Mouse (Mus musculus): ENCODE measurements around the gene As3mt. TPM values are rescaled to one million over a fixed set of nuclear protein-coding genes. Genes with fewer than 3 reads are reported as not detected.

Gene As3mt
- total and polyA plus RNA-seq, 3 experiments, result 30.7 to 52.1 (median 43.3) TPM

DNA sequence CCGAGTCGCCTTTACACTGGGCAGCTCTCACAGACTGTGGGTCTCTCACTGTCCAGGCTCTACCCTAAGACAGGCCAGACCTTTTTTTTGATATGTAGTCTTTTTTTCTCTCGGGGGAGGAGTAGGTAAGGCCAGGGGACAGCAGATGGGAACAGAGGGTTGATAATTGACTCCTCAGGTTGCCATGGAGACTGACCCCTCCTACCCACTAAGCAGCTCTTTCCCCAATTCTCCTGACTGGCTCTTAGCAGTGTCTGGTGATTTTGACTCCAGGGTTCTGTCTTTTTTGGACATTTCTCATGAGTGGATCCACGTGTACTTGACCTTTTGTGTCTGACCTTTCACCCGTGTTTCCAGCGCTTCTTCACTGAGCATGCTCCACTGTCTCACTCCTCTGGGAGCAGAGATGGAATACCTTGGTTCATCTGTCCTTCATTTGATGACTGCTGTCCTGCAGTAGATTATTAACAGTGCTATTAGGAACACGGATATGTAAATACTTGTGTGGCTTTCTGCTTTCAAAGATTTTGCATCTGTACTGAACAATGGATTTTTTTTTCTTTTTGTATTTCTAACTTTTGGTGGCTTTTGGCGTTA, 20.0 kb downstream of the As3mt start:
- no peak overlapping the region for H3K4me2 ChIP-seq (ENCODE audit: insufficient read depth, low read depth, poor library complexity, severe bottlenecking)
- TF ChIP-seq POLR2AphosphoS2 (IDR thresholded peaks at IDR 0.05; ENCODE audit: low read depth, low read length) (no peak), CHD1 (IDR thresholded peaks at IDR 0.05; ENCODE audit: low read depth, low read length) (no peak)
- no peaks in the 10 kb centered on the region for H3K27me3 ChIP-seq (replicated peaks)
- no peaks in the 10 kb centered on the region for H3K79me2 ChIP-seq (replicated peaks; ENCODE audit: control insufficient read depth, extremely low read depth, insufficient read depth, poor library complexity, severe bottlenecking)
- no peaks in the 10 kb centered on the region for H3K4me1 ChIP-seq (ENCODE audit: control insufficient read depth in 1 of 2, insufficient read depth in 2 of 2)
- in situ Hi-C loops (cut with MboI; ENCODE audit: low pct_ligation_motif_present, low pct_unique_long_range_greater_than_20kb, low sequenced_read_pairs), result no loop called here
- peaks cover 19 to 68% of the 10 kb centered on the region in 2 experiments for H3K36me3 ChIP-seq (replicated peaks in 1 of 2; ENCODE audit: control insufficient read depth in 1 of 2, insufficient read depth in 1 of 2, low read length in 1 of 2)
- dilution Hi-C loops (cut with MboI; ENCODE audit: extremely low pct_ligation_motif_present, extremely low pct_unique_long_range_greater_than_20kb, low sequenced_read_pairs), result no loop called here
- no peak overlapping the region for H3K27ac ChIP-seq (ENCODE audit: insufficient read depth, low read depth)
- no peak overlapping the region for H3K9ac ChIP-seq (ENCODE audit: insufficient read depth, low read depth)
- DNase-seq (ENCODE audit: extremely low read depth), result no peak
- H3K4me3 ChIP-seq (replicated peaks in 1 of 3; ENCODE audit: low read depth in 2 of 3, low read length in 2 of 3, poor library complexity in 1 of 3), result no peak overlapping the region
- H3K9me3 ChIP-seq (replicated peaks; ENCODE audit: low read length), result peaks cover 3% of the 10 kb centered on the region

DNA sequence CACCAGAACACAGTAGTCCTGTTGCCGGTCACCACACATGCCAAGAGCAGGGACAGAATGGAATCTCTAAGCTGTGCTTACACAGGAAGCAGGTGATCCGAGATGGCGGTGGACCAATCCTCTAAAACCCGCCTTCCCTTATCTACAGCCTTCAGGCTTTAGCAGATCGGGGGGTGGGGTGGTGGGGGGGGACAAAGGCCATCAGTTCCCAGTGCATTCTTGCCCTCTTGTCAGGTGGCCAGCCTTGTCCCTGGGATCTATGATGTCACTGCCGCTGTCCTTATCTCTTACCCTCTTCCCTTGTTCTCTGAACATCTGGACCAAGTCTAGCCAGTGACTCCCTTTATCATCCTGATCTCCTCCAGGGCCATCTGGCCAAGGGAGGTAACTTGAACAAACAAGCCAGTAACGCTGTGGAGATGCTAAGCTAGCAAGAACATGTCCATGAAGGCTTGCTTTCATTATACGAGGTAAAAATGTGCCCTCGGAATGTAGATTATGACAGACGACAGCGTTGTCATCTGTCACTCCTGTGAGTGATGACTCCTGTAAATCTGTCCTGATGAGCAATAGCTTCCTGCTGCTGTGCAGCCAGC, 20.8 kb downstream of the As3mt start:
- no peak for TF ChIP-seq TBP (conservative IDR thresholded peaks at IDR 0.05; ENCODE audit: low read depth, low read length)

DNA sequence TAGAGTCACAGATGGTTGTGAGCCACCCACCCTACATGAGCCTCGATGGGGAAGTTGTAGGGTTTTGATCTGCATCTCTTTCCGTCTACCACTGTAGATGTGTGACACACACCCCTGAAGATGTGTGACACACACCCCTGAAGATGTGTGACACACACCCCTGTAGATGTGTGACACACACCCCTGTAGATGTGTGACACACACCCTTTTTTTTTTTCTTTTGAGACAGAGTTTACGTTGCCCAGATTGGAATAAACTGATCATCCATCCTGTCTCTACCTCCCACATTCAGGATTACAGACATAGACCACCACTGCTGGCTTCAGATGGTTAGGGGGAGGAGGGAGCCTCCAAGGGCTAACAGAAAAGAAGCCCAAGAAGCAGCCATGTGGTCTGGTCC, 21.7 kb downstream of the As3mt start:
- in situ Hi-C loops (cut with MboI; ENCODE audit: low pct_ligation_motif_present, low pct_unique_long_range_greater_than_20kb, low sequenced_read_pairs) (no loop called here), dilution Hi-C loops (cut with MboI; ENCODE audit: extremely low pct_ligation_motif_present, extremely low pct_unique_long_range_greater_than_20kb, low sequenced_read_pairs) (no loop called here)
- no peak overlapping the region for H3K9ac ChIP-seq (ENCODE audit: insufficient read depth, low read depth)
- H3K27ac ChIP-seq (ENCODE audit: insufficient read depth, low read depth), result no peak overlapping the region
- no peak overlapping the region for H3K4me3 ChIP-seq (replicated peaks in 1 of 3; ENCODE audit: low read depth in 2 of 3, low read length in 2 of 3, poor library complexity in 1 of 3)
- H3K79me2 ChIP-seq (replicated peaks; ENCODE audit: control insufficient read depth, extremely low read depth, insufficient read depth, poor library complexity, severe bottlenecking), result no peaks in the 10 kb centered on the region
- peaks cover 0 to 4% of the 10 kb centered on the region in 2 experiments; a peak in 1 of 4 replicates for H3K4me1 ChIP-seq (ENCODE audit: control insufficient read depth in 1 of 2, insufficient read depth in 2 of 2)
- H3K36me3 ChIP-seq (replicated peaks in 1 of 2; ENCODE audit: control insufficient read depth in 1 of 2, insufficient read depth in 1 of 2, low read length in 1 of 2), result peaks cover 25 to 71% of the 10 kb centered on the region in 2 experiments
- no peak for TF ChIP-seq UBTF (IDR thresholded peaks at IDR 0.05; ENCODE audit: low read depth, low read length)
- TF ChIP-seq USF1 (IDR thresholded peaks at IDR 0.05; ENCODE audit: low read depth, low read length), result no peak
- TF ChIP-seq ZNF384 (IDR thresholded peaks at IDR 0.05; ENCODE audit: low read depth, low read length), result no peak
- no peak for TF ChIP-seq POLR2A (IDR thresholded peaks at IDR 0.05; ENCODE audit: low read depth, low read length)
- TF ChIP-seq GABPA (IDR thresholded peaks at IDR 0.05; ENCODE audit: insufficient replicate concordance, low read depth, low read length), result no peak
- TF ChIP-seq RAD21 (IDR thresholded peaks at IDR 0.05; ENCODE audit: low read depth, low read length), result no peak
- H3K9me3 ChIP-seq (replicated peaks; ENCODE audit: low read length), result peaks cover 3% of the 10 kb centered on the region
- no peak overlapping the region for H3K4me2 ChIP-seq (ENCODE audit: insufficient read depth, low read depth, poor library complexity, severe bottlenecking)
- no peak for DNase-seq (ENCODE audit: extremely low read depth)
- H3K27me3 ChIP-seq (replicated peaks), result no peaks in the 10 kb centered on the region

More for the DNA sequence above, 20.8 kb downstream of the As3mt start:
- Histone ChIP-seq H3K36me3 (replicated peaks in 1 of 2; ENCODE audit: control insufficient read depth in 1 of 2, insufficient read depth in 1 of 2, low read length in 1 of 2) (peaks cover 19 to 67% of the 10 kb centered on the region in 2 experiments), H3K27ac (ENCODE audit: insufficient read depth, low read depth) (no peak overlapping the region), H3K9me3 (replicated peaks; ENCODE audit: low read length) (peaks cover 3% of the 10 kb centered on the region), H3K27me3 (replicated peaks) (no peaks in the 10 kb centered on the region), H3K4me1 (ENCODE audit: control insufficient read depth in 1 of 2, insufficient read depth in 2 of 2) (no peaks in the 10 kb centered on the region), H3K4me3 (replicated peaks in 1 of 3; ENCODE audit: low read depth in 2 of 3, low read length in 2 of 3, poor library complexity in 1 of 3) (no peak overlapping the region), H3K9ac (ENCODE audit: insufficient read depth, low read depth) (no peak overlapping the region), H3K4me2 (ENCODE audit: insufficient read depth, low read depth, poor library complexity, severe bottlenecking) (no peak overlapping the region), H3K79me2 (replicated peaks; ENCODE audit: control insufficient read depth, extremely low read depth, insufficient read depth, poor library complexity, severe bottlenecking) (no peaks in the 10 kb centered on the region)
- dilution Hi-C loops (cut with MboI; ENCODE audit: extremely low pct_ligation_motif_present, extremely low pct_unique_long_range_greater_than_20kb, low sequenced_read_pairs) (no loop called here), in situ Hi-C loops (cut with MboI; ENCODE audit: low pct_ligation_motif_present, low pct_unique_long_range_greater_than_20kb, low sequenced_read_pairs) (no loop called here)
- DNase-seq (ENCODE audit: extremely low read depth), result no peak
